Mouse (Mus musculus): ENCODE results near the gene Wipf2. TPM values are rescaled to one million over a fixed set of nuclear protein-coding genes. Genes with fewer than 3 reads are reported as not detected.

The Wipf2 gene
- total and polyA plus RNA-seq, 2 experiments from 2014 or later, result 3.5 to 10.4 TPM

- no peak overlapping the region for H3K4me3 ChIP-seq (ENCODE audit: low read length)
- no peak overlapping the region for H3K4me2 ChIP-seq (ENCODE audit: low read depth, low read length)
- no peak overlapping the region for H3K27ac ChIP-seq
- H3K36me3 ChIP-seq (ENCODE audit: insufficient read depth, low read length), result peaks cover 63% of the 10 kb centered on the region
- no peak for DNase-seq (ENCODE audit: low spot score)
- no peaks in the 10 kb centered on the region for H3K9me3 ChIP-seq (ENCODE audit: low read length)
- no peak overlapping the region for H3K9ac ChIP-seq (replicated peaks; ENCODE audit: low read length)
- no peaks in the 10 kb centered on the region for H3K27me3 ChIP-seq (ENCODE audit: insufficient read depth, low read length)
- H3K4me1 ChIP-seq (ENCODE audit: insufficient read depth, low read length), result no peaks in the 10 kb centered on the region
- no peak for ATAC-seq
- WGBS, result 84% methylated on average over 4 of the region's 4 CpGs
- no peak for TF ChIP-seq CTCF (IDR thresholded peaks at IDR 0.05; ENCODE audit: low read depth)
These were observed 33.6 kb upstream of the Wipf2 start for GRCm38 (mm10) chr11:98829875-98830274.

- no peak for ATAC-seq
- Histone ChIP-seq H3K4me2 (ENCODE audit: low read depth, low read length) (no peak overlapping the region), H3K27me3 (ENCODE audit: insufficient read depth, low read length) (no peaks in the 10 kb centered on the region), H3K9ac (replicated peaks; ENCODE audit: low read length) (no peak overlapping the region), H3K9me3 (ENCODE audit: low read length) (no peaks in the 10 kb centered on the region), H3K4me1 (ENCODE audit: insufficient read depth, low read length) (peaks cover 12% of the 10 kb centered on the region), H3K4me3 (ENCODE audit: low read length) (no peak overlapping the region), H3K27ac (no peak overlapping the region), H3K36me3 (ENCODE audit: insufficient read depth, low read length) (peaks cover 31% of the 10 kb centered on the region)
- no peak for TF ChIP-seq CTCF (IDR thresholded peaks at IDR 0.05; ENCODE audit: low read depth)
- 35% methylated on average over 5 of the region's 5 CpGs for WGBS
- no peak for DNase-seq (ENCODE audit: low spot score)
These were observed 28.1 kb upstream of the Wipf2 start for GRCm38 (mm10) chr11:98835296-98835695.

GRCm38 (mm10) chr11:98835725-98836124, 27.7 kb upstream of the Wipf2 start:
- no peak overlapping the region for H3K27ac ChIP-seq
- H3K9me3 ChIP-seq (ENCODE audit: low read length), result no peaks in the 10 kb centered on the region
- ATAC-seq (no peak), DNase-seq (ENCODE audit: low spot score) (no peak)
- no peak overlapping the region for H3K4me3 ChIP-seq (ENCODE audit: low read length)
- H3K27me3 ChIP-seq (ENCODE audit: insufficient read depth, low read length), result no peaks in the 10 kb centered on the region
- no peak for TF ChIP-seq CTCF (IDR thresholded peaks at IDR 0.05; ENCODE audit: low read depth)
- no peak overlapping the region for H3K9ac ChIP-seq (replicated peaks; ENCODE audit: low read length)
- WGBS, result 53% methylated on average over 3 of the region's 3 CpGs
- peaks cover 31% of the 10 kb centered on the region for H3K36me3 ChIP-seq (ENCODE audit: insufficient read depth, low read length)
- H3K4me1 ChIP-seq (ENCODE audit: insufficient read depth, low read length), result peaks cover 12% of the 10 kb centered on the region
- H3K4me2 ChIP-seq (ENCODE audit: low read depth, low read length), result no peak overlapping the region

DNA sequence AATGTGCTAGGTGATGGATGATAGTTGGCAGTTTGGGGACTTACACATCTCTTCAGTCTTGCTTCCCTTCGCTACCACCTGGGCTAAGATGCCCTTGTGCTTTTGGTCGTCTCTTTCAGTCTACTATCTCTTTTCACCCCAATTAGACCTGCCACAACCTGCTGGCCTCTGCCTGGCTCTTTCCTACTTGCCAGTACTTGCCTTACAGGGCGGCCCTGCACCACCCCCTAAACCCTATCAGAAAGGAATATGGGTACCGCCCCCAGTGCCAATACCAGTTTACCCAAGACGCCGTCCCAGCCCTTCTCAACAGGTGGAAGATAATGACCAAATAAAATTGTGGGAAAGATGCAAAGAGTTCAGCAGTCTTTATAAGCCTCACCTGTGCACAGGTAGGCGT, 27.3 kb upstream of the Wipf2 start:
- peaks cover 12% of the 10 kb centered on the region for H3K4me1 ChIP-seq (ENCODE audit: insufficient read depth, low read length)
- H3K4me3 ChIP-seq (ENCODE audit: low read length), result peak overlapping the region; percentile 81; the same call in 1 of the 2 replicates
- peak overlapping the region; percentile 90 for H3K4me2 ChIP-seq (ENCODE audit: low read depth, low read length)
- no peaks in the 10 kb centered on the region for H3K9me3 ChIP-seq (ENCODE audit: low read length)
- DNase-seq (ENCODE audit: low spot score), result no peak
- no peak overlapping the region for H3K27ac ChIP-seq
- no peak for TF ChIP-seq CTCF (IDR thresholded peaks at IDR 0.05; ENCODE audit: low read depth)
- no peak; the same call in 1 of the 2 replicates for ATAC-seq
- peaks cover 28% of the 10 kb centered on the region for H3K36me3 ChIP-seq (ENCODE audit: insufficient read depth, low read length)
- no peaks in the 10 kb centered on the region for H3K27me3 ChIP-seq (ENCODE audit: insufficient read depth, low read length)
- H3K9ac ChIP-seq (replicated peaks; ENCODE audit: low read length), result peak overlapping the region; percentile 90; the same call in 1 of the 2 replicates
- WGBS, result 32% methylated on average over 7 of the region's 7 CpGs

DNA sequence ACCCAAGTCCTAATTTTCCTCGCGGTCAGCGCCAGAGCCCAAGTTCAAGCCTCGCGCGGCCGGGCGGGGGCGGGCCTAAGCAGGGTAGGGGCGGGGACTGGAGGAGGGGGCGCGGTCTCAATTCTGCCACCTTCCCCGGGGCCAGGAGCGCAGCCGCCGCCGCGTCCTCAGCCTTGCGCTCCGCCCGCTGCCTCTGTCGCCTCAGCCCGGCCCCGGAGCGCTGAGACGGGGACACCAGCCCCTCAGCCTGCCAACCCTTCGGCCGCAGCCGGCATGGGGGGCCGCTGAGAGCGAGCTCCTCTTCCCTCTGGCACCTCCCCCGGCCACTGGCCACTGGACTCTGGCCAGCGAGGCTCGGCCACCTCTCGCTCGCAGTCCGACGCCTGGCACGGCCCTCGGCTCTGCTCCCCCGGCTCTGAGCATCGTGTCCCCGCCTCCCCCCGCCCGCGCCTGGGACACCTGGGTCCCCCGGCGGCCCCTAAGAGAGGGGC, 26.7 kb upstream of the Wipf2 start, which contains the start of gene Rapgefl1:
Gene Rapgefl1, plus strand, starts transcription at position 135 of the 491 bp plus-strand sequence.
- ATAC-seq, result peak; percentile 92
- Histone ChIP-seq H3K27me3 (ENCODE audit: insufficient read depth, low read length) (no peaks in the 10 kb centered on the region), H3K4me2 (ENCODE audit: low read depth, low read length) (peak within 1 kb of the TSS; percentile 90), H3K4me3 (ENCODE audit: low read length) (peak within 1 kb of the TSS; percentile 81), H3K4me1 (ENCODE audit: insufficient read depth, low read length) (peaks cover 12% of the 10 kb centered on the region), H3K9ac (replicated peaks; ENCODE audit: low read length) (peak within 1 kb of the TSS; percentile 90), H3K36me3 (ENCODE audit: insufficient read depth, low read length) (peaks cover 22% of the 10 kb centered on the region), H3K9me3 (ENCODE audit: low read length) (no peaks in the 10 kb centered on the region), H3K27ac (peak within 1 kb of the TSS; percentile 78)
- WGBS, result under 1% methylated on average over 40 of the region's 48 CpGs
- peak; percentile 89 for DNase-seq (ENCODE audit: low spot score)
- no peak for TF ChIP-seq CTCF (IDR thresholded peaks at IDR 0.05; ENCODE audit: low read depth)

DNA sequence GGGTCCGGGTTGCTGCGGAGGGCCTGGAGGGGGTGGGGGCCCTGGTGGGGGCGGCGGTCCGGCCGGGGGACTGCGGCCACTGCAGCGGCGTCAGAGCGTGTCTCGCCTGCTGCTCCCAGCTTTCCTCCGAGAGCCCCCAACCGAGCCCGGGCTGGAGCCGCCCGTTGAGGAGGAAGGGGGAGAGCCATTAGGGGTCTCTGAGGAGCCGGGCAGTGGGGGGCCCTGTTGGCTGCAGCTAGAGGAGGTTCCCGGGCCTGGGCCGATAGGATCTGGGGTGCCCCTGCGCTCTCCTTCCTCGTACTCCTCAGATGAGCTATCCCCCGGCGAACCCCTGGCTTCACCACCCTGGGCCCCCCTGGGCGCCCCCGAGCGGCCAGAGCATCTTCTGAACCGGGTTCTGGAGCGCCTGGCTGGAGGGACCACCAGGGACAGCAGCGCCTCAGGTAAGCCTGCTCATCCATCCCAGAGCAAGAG, 26.2 kb upstream of the Wipf2 start:
- Histone ChIP-seq H3K9ac (replicated peaks; ENCODE audit: low read length) (peak overlapping the region; percentile 90), H3K4me2 (ENCODE audit: low read depth, low read length) (peak overlapping the region; percentile 90), H3K27ac (peak overlapping the region; percentile 78), H3K36me3 (ENCODE audit: insufficient read depth, low read length) (peaks cover 16% of the 10 kb centered on the region), H3K27me3 (ENCODE audit: insufficient read depth, low read length) (no peaks in the 10 kb centered on the region), H3K9me3 (ENCODE audit: low read length) (no peaks in the 10 kb centered on the region), H3K4me3 (ENCODE audit: low read length) (peak overlapping the region; percentile 81), H3K4me1 (ENCODE audit: insufficient read depth, low read length) (peaks cover 12% of the 10 kb centered on the region)
- ATAC-seq (peak; percentile 48), DNase-seq (ENCODE audit: low spot score) (peak; percentile 33)
- 0 out of 2 replicates have a peak, but pooled peaks have one; percentile 25 for TF ChIP-seq CTCF (IDR thresholded peaks at IDR 0.05; ENCODE audit: low read depth)
- WGBS, result 4% methylated on average over 27 of the region's 29 CpGs

GRCm38 (mm10) chr11:98837917-98838316, 25.5 kb upstream of the Wipf2 start:
- no peak for TF ChIP-seq CTCF (IDR thresholded peaks at IDR 0.05; ENCODE audit: low read depth)
- 40% methylated on average over 11 of the region's 11 CpGs for WGBS
- H3K27ac ChIP-seq, result no peak overlapping the region
- peak overlapping the region; percentile 81 for H3K4me3 ChIP-seq (ENCODE audit: low read length)
- ATAC-seq (no peak), DNase-seq (ENCODE audit: low spot score) (no peak)
- peak overlapping the region; percentile 90; the same call in 1 of the 2 replicates for H3K9ac ChIP-seq (replicated peaks; ENCODE audit: low read length)
- no peaks in the 10 kb centered on the region for H3K9me3 ChIP-seq (ENCODE audit: low read length)
- peaks cover 12% of the 10 kb centered on the region for H3K4me1 ChIP-seq (ENCODE audit: insufficient read depth, low read length)
- H3K27me3 ChIP-seq (ENCODE audit: insufficient read depth, low read length), result no peaks in the 10 kb centered on the region
- H3K4me2 ChIP-seq (ENCODE audit: low read depth, low read length), result peak overlapping the region; percentile 90
- peaks cover 10% of the 10 kb centered on the region for H3K36me3 ChIP-seq (ENCODE audit: insufficient read depth, low read length)
